Mouse (Mus musculus): Measurements from ENCODE around the gene Trim44.

DNA sequence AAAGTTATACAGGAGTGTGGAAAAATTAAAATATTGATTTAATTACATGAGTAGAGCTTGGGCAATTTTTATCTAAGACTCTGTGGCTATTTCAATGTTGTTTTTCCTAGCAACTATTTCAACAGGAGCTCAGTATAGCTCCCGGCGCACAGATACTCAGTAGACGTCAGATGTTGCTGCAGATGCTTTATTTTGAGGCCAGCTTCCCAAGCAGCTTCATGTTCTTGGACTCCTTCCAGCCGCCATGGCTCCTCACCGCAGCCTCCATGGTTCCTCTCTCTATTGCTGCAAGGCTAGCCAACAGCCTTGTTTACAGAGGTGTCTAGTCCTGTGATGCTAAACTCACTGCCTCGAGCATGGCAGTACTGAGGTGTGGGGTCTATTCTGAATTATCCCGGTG, 134.3 kb downstream of the Trim44 start:
- TF ChIP-seq GATA1 (IDR thresholded peaks at IDR 0.05; ENCODE audit: borderline replicate concordance, low read length) (no peak), TAL1 (conservative IDR thresholded peaks at IDR 0.05; ENCODE audit: low read depth, low read length) (no peak), CTCF (IDR thresholded peaks at IDR 0.05; ENCODE audit: low read depth, low read length) (no peak)

Measured in G1E (cell line).